Mouse (Mus musculus) cerebellum, adult 18-20 months (tissue): ENCODE measurements at regions not wholly inside any gene's neighbourhood (a gene's known extent, or its start where the extent isn't known, plus 50 kb on each side); places are given as distances from the start of the nearest gene placed in this dataset.

Experiments
- DNase-seq, 2 experiments: peaks; one replicate each; pipeline ENCODE4 v3.0.0; 2021

DNA sequence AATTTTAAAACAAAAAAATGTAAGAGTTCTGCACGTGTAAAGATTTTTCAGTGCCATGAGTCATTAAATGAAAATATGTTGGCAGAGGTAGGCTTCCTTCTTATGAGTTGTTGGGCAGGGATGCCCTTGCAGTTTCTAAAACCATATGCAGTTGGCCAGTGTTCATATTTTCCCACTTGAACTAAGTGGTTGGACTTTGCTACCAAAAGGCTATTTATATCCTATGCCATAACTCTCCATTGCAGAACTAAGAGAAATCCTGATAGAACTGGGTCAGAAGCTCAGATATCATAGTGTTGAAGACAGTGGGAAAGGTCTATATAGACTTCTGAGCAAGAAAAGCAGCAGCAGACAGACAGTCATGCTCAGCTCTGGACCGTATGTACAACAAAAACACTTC lies 690.7 kb upstream of the Frg1 start:
- DNase-seq = no peak

- DNase-seq = no peak
Observed at GRCm38 (mm10) chr8:42069314-42069713, 652.4 kb upstream of the Frg1 start.

DNA sequence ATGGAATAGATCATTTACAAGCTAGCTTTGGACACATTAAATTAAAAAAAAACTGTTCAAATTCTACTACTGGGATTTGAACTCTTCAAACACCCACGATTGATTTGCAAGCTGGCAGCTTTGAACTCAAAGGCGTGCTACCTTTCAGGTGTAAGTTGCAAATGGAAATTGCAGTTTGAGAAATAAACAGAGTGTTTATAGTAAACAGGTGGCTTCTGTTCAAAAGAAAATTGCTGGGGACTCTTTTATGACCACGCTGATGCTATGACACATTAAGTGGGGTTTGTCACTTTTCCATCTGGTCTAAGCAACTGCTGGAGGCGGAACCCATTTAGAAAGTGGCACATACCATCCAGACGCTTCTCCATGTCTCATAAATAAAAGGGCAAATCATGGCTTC lies 626.7 kb upstream of the Frg1 start:
- no peak for DNase-seq

- no peak for DNase-seq
Observed at GRCm38 (mm10) chr8:42039245-42039644, 622.4 kb upstream of the Frg1 start.

- no peak for DNase-seq
Observed at GRCm38 (mm10) chr8:42026934-42027333, 610.1 kb upstream of the Frg1 start.

DNA sequence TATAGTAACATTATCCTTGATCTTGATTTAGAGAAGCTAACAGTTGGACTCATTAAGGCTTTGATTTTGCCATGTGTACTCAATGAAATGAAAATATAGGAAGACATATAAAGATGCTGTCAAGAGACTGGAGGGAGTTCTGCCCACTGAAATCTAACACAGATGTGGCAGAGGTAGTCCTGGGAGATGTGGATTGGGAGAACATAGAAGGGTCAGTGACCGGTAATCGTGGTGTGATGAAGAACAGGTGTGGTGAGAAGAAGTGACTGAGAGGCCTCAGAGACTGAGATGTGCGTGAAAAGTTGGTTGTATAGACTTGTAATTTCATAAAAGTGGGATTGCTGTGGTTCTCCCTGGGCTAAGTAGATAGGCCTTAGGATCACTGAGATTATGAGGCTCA lies 600.9 kb upstream of the Frg1 start:
- DNase-seq = no peak

DNA sequence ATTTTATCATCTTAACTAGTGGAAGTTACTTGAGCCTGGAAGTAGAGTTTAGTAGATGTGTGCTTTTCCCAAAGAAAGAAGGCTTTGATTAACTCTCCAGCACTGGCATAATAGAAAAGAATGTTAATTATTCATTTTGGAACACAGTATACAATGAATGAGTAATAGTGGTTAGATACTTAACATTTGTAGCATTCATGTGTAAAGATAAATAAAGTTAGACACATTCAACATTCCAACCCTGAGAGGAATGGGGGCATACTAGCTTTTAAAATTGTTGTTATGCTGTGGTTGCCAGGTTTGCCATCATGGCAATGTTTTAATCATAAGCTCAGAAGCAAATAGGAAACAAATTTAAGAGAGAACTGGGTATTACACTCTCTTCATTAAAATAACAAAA lies 586.3 kb upstream of the Frg1 start:
- DNase-seq = no peak

- DNase-seq = no peak
Observed at GRCm38 (mm10) chr8:41989040-41989501, 572.2 kb upstream of the Frg1 start.

DNA sequence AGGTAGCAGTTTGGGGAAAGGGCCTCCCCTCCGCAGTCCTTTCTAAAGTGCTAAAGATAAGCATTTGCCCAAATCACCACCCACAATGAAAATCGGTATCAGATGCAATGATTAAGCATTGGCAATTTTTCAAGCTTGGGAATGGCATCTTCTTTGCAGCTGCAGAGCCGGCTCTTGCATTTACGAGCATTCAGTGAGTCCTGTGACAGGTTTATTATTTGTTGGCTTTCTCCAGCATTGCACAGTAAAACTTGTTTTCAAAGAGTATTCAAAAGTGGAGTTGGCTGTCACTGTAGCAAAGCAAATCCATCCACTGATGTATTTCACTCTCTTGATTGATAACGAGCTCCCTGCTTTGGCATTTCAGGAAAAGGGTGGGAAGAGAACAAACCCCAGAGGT lies 571.3 kb upstream of the Frg1 start:
- DNase-seq = no peak

DNA sequence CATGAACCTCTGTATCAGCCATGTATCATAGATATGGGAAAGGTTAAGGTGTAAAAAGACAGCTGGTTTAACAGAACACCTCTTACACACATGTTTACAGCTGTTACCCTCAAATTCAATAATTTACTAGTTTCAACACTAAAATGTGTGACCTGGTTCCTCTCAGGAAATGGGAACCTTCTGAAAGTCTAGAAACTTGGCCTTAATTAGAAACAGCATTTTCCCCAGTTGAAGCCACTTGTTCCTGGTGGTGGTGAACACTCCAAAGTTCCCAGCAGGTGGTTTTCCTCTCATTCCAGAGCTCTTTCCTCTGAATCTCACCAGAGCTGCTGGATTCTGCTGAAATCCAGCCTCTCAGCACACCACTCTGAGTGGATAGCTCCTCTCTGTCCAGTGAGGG lies 570.5 kb upstream of the Frg1 start:
- no peak for DNase-seq

- no peak for DNase-seq
Observed at GRCm38 (mm10) chr8:41972416-41972815, 555.5 kb upstream of the Frg1 start.

DNA sequence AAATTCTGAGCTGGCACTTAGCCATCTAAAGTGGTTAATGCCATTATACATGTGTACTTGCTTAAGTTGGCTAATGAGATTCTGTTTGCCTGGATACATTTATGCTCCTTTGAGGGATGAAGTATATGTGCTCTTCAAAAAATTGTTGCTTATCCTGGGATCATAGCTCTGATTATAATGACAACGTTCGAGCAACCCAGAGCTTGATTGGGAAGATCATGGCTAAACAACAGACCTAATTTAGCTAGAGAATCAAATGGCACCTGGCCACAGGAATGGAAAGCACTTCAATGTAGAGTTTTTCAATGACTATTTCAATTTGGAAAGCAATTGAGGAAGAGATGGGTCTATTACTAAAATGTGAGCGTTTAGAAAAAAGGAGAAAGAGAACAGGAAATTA lies 553.7 kb upstream of the Frg1 start:
- no peak for DNase-seq

- no peak for DNase-seq
Observed at GRCm38 (mm10) chr8:41969408-41969807, 552.5 kb upstream of the Frg1 start.

DNA sequence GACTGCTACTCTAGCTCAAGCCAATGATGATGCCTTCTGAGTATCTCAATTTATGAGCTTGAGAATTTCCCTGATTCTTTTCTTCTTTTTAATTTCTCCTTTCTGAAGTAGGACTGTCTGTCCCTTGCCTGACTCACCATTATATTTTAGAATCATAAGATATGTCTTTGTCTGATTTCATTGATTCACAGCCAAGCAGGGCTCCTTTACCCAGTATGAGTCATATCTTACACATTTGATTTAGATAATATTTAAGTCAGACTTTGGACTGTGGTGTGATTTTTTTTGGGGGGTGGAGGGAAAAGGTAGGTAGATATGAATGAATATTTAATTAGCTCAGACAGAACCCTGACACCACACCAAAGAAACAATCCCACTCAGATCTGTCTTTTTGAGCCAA lies 547.2 kb upstream of the Frg1 start:
- DNase-seq = no peak

- DNase-seq = no peak
Observed at GRCm38 (mm10) chr8:41956878-41957277, 540.0 kb upstream of the Frg1 start.

DNA sequence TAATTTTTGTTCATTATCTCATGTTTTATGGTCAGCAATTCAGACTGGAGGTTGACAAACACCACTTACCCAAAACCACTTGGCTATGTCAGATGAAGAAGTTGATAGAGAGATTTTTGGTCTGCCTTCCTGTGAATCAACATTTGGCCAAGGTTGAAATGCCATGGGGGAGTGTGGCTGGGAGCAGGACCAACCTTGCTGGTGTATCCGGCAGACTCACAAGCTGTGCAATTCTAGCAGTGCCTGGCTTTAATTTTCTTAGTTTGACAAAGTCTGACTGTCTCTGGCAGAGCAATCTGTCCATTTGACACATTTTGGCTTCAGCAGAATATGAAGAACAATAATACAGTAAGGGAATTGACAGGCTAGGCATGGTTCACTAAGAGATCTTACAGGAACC lies 533.9 kb upstream of the Frg1 start:
- DNase-seq = peak in 1 of 2 experiments; percentile 1

- no peak for DNase-seq
Observed at GRCm38 (mm10) chr8:41939298-41939697, 522.4 kb upstream of the Frg1 start.

DNA sequence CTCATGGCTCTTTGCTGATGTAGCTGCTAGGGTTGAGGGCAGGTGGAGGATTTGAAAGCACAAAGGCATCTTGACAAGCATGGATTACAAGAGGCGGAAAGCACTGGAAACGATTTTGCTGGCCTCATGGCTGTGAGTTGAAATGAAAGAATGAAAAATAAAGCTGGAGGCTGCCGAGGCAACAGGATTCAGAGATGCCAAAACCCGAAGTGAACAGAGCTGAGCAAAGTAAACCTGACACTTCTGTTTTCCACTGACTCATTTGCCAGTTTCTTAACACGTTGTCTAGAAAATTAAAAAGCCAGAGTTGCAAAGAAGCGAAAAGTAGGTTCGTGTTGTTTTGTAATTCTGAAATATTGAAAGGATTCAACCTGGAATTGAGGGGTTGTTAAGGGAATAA lies 504.2 kb upstream of the Frg1 start:
- no peak for DNase-seq

DNA sequence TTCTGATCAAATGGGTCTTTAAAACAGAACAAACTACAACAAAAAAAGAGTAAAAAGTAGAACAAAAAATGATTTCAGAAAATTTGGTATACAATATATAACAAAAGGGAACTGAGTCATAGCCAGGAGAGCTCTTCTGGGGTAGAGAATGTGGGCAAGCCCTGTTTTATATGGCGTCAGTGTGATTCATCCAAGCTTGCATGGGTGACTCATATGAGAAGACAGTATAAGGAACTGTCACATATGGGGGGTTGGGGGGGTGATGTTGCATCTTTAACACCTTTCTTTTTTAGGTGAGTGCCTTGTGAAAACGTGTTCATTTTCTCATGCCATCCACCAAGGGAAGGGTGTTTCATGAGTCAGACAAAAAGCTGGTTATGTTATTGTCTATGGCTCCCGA lies 503.7 kb upstream of the Frg1 start:
- DNase-seq = no peak

DNA sequence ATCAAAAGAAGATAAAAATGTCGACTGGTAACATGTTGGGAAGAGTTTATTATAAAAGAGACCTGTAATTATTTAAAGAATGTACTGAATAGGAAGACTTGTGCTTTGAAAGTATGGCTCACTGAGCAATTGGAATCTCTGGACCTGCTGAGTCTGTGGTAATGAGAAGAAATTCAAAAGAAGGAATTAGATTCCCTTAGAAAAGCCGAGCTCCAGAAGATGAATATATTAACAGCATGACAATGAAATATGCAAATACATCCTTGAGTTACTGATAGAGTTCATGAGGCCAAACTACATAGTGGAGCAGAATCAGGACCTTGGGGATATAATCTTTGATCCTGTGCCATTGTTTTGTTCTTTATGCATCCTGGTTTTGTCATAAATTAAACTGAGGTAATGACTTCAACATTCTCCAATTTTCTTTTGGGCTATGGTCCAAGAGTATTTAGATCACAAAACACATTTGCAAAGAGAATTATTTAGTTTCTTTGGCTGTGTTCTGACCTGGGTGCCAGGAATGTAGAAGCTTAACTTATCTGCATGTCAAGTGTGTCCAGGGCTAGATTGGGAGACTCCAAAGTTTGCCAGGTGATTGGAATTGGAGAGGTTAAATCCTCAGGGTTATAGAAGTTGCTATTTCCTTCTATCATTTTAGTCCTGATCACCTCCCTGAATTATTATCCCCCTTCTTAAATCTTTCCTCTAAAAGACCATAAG lies 461.3 kb upstream of the Frg1 start:
- DNase-seq = no peak

DNA sequence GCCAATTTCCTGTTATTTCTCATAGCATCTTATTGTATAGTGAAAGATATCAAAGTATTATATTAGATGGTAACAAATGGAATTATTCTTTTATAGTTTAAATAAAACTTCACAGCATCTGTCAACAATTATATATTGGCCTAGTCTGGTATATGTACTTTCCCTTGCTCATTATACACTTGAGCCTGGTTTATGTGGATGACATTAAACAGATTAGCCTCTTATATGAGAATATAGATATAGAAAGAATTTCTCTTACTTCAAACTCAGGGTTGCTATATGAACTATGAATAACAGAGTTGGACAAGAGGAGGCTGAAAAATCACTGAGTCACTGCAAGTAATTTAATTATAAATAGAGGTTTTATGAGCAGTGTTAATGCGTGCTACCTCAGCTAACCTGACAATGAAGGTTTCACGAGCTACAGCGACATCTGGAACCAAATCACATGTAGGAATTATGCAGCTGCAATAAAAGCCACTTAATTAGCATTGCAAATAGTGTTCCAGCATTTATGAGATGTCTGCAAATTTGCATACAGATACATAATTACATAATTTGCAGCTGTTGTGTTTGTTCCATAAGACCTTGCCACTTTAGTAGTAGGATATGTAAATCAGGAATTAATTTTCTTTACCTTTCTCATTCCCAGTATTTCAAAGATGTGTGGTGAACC lies 452.9 kb upstream of the Frg1 start:
- DNase-seq = no peak

- DNase-seq = no peak
Observed at GRCm38 (mm10) chr8:41860918-41861317, 444.0 kb upstream of the Frg1 start.

DNA sequence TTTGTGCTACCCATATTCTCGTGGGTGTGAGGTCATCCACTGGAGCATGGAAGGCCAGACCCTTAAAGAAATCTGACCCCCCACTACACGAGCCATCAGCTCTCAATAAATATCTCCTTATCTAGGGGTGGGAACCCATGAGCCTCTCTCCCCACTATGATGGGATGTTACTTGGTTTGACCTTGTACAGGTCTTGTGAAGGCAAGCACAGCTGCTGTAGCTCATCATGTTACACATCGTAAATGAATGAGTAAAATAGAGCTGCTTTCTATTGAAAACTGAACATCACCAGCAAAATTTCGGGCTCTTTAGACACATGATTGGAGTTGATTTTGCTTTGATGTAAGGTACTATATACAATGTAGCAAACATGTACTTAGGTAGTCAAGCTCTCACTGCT lies 414.8 kb upstream of the Frg1 start:
- DNase-seq = no peak

DNA sequence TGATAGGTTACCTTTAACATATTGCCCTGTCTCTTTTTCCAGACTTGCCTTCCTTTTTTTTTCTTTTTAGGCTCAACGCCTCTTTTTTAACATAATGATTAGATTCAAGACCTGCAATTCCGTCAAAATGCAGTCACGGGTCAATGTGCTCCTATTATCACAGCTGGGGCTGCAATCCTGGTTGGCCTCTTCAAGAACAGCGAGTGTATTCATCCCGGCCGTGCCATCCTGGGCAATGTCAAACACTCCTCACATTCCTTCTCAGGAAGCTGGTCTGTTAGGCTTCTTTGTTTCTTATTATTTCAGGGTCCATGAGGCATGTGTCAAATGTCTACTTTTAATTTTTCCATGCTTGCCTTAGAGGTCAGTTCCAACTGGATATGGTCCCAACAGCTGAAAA lies 413.5 kb upstream of the Frg1 start:
- no peak for DNase-seq

GRCm38 (mm10) chr8:41824928-41825327 lies 408.1 kb upstream of the Frg1 start:
- peak; percentile 28 to 52 for DNase-seq
